Mouse (Mus musculus) left cerebral cortex, adult 8-10 months (tissue): ENCODE data around the gene Adat1. TPM values are rescaled to one million over a fixed set of nuclear protein-coding genes. Genes with fewer than 3 reads are reported as not detected.

Experiments
- DNase-seq, 2 experiments: peaks; one replicate each; pipeline ENCODE4 v3.0.0; 2022; ENCODE audit warnings: low spot score in 2 of 2
- total RNA-seq, 4 experiments: library from RNA; stranded (reverse); gene quantifications; 2 replicates each; pipeline ENCODE4 v1.2.4; 2022

Gene Adat1
- total RNA-seq, 4 experiments from 2014 or later: 5.3 to 8.0 (median 5.9) TPM

- DNase-seq: no peak
Observed at GRCm38 (mm10) chr8:111968991-111969390, 23.1 kb downstream of the Adat1 start.

GRCm38 (mm10) chr8:111968541-111968940 lies 23.6 kb downstream of the Adat1 start:
- no peak for DNase-seq

GRCm38 (mm10) chr8:111967246-111967870 lies 24.7 kb downstream of the Adat1 start:
- no peak for DNase-seq

- DNase-seq: no peak
Observed at GRCm38 (mm10) chr8:111964849-111965561, 27.1 kb downstream of the Adat1 start.

- no peak for DNase-seq
Observed at GRCm38 (mm10) chr8:111964351-111964750, 27.8 kb downstream of the Adat1 start.

- no peak for DNase-seq
Observed at GRCm38 (mm10) chr8:111963546-111963945, 28.6 kb downstream of the Adat1 start.

- DNase-seq: no peak
Observed at GRCm38 (mm10) chr8:111963091-111963490, 29.0 kb downstream of the Adat1 start.

GRCm38 (mm10) chr8:111962589-111962988 lies 29.5 kb downstream of the Adat1 start:
- no peak for DNase-seq

- DNase-seq: no peak
Observed at GRCm38 (mm10) chr8:111961330-111961729, 30.8 kb downstream of the Adat1 start.

- no peak for DNase-seq
Observed at GRCm38 (mm10) chr8:111960591-111961321, 31.3 kb downstream of the Adat1 start.

- DNase-seq: no peak
Observed at GRCm38 (mm10) chr8:111957231-111957630, 34.9 kb downstream of the Adat1 start.

- no peak for DNase-seq
Observed at GRCm38 (mm10) chr8:111955879-111956278, 36.2 kb downstream of the Adat1 start.

GRCm38 (mm10) chr8:111954844-111955594 lies 37.1 kb downstream of the Adat1 start:
- no peak for DNase-seq

- DNase-seq: no peak
Observed at GRCm38 (mm10) chr8:111951936-111952335, 40.2 kb downstream of the Adat1 start.

GRCm38 (mm10) chr8:111951317-111951716 lies 40.8 kb downstream of the Adat1 start:
- DNase-seq: peak in 1 of 2 experiments; percentile 69

- no peak for DNase-seq
Observed at GRCm38 (mm10) chr8:111950846-111951245, 41.3 kb downstream of the Adat1 start.

- DNase-seq: no peak
Observed at GRCm38 (mm10) chr8:111947954-111948353, 44.1 kb downstream of the Adat1 start.

GRCm38 (mm10) chr8:111947144-111947543 lies 45.0 kb downstream of the Adat1 start:
- DNase-seq: no peak

- DNase-seq: no peak
Observed at GRCm38 (mm10) chr8:111943544-111943943, 48.6 kb downstream of the Adat1 start.

- DNase-seq: peak; percentile 27 to 41
Observed at GRCm38 (mm10) chr8:111941101-111941454, 51.0 kb downstream of the Adat1 start.
